Mouse (Mus musculus): ENCODE data around the gene Camp.

Camp gene

DNA sequence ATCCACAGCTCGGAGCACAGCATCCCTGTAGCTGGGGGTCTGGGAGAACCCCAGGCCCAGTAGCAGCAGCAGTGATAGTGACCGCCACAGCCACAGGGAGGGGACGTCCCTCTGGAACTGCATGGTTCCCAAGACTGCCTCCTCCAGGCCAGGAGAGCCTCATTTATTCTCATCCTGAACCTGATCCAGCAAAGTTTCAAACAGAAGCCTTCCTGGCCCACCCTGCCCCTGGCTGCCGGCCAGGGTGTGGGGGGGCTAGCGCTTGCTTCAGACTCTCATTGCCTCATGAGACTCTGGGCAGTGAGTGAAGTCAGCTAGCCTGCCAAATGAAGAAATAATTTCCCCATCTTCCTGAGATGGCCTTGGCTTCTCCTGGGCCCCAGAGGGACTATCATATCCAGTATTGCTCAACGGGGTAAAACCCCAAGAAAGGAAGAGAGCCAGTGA lies at the start of gene Camp:
Gene Camp, minus strand, starts transcription at position 306 of the 447 bp plus-strand sequence.
- peak; percentile 40 for DNase-seq

DNA sequence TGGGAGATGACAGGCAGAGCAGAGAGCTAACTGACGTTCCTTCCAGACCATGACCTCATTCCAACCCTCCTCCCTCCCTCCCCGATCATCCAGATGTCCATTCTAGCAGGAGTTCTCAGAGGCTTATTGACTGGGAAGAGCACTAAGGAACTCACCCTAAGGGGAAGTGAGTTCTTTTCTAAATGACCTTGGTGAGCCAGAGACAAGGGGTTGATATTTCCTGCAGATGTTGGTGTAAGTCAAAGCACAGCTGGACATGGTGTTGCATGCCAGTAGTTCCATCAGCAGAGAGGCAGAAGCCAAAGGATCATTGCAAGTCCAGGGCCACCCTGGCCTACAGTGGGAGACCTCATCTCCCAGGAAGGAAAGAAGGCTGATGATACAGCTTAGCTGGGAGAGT lies 48.6 kb upstream of the Camp start:
- no peak for DNase-seq

- no peak for DNase-seq
Observed at GRCm38 (mm10) chr9:109896253-109897150, 47.1 kb upstream of the Camp start.

DNA sequence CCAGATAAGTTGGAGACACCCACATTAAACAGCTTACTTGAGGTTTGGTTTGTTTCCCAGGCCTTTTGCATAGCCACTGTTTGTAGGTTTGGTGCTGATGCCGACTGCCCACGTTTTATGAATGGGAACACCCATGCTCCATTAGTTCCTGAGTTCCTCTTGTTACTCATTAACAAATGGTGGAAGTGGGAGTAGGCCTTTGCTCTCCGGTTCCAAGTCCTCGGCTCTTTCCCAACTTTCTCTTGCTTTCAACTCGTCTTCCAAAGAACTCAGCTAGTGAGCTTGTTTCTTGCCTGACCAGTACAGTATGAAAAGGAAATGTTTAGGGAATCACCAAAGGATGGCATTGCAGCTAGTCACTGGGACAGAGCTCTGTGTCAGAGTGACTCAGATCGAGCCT lies 46.2 kb upstream of the Camp start:
- DNase-seq, result no peak

GRCm38 (mm10) chr9:109894413-109895090 lies 45.1 kb upstream of the Camp start:
- peak; percentile 79 to 82 for DNase-seq

DNA sequence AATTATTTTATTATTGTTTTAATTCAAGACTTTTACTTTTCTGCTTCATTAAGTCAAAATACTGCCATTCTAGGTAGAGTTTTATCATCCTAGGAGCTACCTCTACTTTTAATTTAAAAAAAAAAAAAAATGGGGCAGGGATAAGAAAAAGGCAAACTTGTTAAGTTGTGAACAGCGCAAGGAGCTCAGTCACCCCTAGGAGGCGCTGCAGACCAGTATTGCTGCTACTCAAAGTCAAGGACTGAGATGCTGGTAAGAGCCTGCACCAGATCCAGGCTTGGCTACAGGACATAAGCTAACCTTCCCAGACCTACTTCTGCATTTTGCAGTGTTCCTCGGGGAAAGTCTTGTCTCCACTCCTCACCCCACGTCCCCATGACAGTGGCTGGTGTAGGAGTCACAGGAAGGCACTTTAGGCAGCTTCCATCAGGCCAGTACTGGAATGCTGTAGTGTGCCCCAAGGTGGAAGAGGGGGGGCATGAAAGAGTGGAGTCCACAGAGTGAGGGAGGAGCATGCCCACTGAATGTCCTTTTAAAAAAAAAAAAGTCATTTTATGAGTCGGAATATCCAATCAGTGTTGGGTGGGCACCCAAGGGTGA lies 43.3 kb upstream of the Camp start:
- peak; percentile 87 to 92 for DNase-seq

DNA sequence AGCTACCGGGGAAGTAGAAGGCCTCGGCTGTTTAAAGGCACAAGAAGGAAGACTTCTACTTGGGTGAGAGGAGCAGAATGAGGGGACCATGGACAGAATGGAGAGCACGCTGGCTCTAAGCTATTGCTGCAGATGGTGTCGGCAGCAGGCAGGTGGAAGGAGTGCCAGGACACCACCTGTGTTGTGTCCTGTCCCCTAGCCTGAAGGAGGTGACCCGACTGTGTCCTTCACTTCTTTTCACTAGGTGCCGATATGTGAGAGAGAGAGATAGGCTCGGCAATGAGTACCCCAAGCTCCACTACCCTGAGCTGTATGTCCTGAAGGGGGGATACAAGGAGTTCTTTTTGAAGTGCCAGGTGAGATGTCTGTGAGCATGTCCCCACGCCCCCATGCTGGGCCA lies 42.1 kb upstream of the Camp start:
- DNase-seq, result peak; percentile 28 to 47

- DNase-seq, result no peak
Observed at GRCm38 (mm10) chr9:109887321-109887720, 37.9 kb upstream of the Camp start.

GRCm38 (mm10) chr9:109886259-109886658 lies 36.8 kb upstream of the Camp start:
- DNase-seq, result no peak

DNA sequence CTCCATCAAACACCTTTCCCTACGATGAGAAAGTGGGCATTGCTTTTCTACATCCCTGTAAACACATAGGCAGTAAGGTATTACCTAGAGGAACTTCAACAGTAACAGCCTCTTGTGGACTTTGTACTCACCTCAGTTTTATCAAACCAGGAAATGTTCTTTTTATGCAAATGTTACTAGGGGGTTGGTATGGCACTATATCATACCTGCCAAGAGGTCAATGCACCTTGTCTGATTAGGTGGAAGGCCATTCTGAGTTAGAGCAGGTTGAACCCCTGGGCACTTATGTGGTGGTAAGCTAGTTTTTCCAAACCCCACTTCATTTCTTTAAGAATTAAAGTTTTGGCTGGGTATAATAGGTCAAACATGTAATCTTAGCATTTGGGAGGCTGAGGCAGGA lies 29.9 kb upstream of the Camp start:
- DNase-seq, result no peak

DNA sequence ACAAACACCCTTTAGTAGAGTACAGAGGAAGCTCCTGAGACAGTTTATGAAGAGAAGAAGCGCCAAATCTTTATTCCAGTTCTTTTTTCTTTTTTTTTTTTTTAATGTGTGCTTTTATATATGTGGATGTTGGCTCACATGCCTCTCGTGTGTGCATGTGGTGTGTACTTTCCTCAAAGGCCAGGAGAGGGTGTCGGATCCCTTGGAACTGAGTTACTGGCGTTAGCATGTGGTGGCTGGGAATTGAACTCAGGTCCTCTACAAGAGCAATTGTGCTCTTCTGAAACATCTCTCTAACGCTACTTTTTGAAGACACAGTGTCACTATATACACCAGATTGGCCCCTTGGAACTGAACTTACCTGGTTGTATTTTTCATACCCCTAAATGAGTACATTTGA lies 28.2 kb upstream of the Camp start:
- no peak for DNase-seq

DNA sequence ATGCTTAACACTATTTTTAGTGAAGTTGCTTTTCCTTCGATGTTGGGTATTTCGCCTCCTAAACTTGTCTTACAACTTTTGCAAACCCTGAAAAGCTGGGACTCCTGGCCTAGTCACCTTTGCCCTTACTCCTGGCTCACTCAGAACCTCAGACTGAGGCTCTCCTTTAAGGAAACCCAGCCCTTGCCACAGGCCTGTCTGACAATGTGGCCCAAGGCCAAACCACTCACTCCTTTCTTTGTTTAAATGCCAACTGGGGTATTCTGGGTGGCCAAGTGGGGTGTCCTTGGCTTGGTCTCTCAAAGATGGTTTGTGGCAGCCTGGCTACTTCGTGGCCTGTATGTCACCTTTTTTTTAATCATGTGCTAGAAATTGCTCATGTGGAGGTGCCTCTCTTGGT lies 27.3 kb upstream of the Camp start:
- DNase-seq, result peak; percentile 57 to 64

GRCm38 (mm10) chr9:109875695-109876601 lies 26.5 kb upstream of the Camp start:
- DNase-seq, result peak; percentile 88 to 91

GRCm38 (mm10) chr9:109874797-109875691 lies 25.6 kb upstream of the Camp start, which contains the start of gene Cdc25a:
Cdc25a (plus strand) TSS chr9:109875579.
- peak; percentile 99 for DNase-seq

GRCm38 (mm10) chr9:109870983-109871572 lies 21.7 kb upstream of the Camp start:
- DNase-seq, result no peak

- DNase-seq, result no peak
Observed at GRCm38 (mm10) chr9:109866218-109866617, 16.8 kb upstream of the Camp start.

DNA sequence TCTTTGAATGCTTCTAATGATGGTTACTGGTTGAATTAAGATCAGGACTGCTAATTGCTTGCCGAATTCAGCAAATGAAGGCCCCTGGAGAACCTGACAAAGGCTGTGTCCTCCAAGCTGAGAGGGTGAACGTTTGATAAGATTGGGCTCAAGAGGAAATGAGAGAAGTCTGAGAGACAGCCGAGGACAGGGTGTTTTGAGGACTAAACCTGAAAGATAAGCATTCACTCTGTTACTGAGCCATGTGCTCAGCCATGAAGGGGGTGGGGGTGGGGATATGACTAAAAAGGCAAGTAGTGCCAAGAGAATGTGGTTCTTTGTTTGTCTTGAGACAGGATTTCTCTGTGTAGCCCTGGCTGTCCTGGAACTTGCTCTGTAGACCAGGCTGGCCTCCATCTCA lies 13.7 kb upstream of the Camp start:
- no peak for DNase-seq

DNA sequence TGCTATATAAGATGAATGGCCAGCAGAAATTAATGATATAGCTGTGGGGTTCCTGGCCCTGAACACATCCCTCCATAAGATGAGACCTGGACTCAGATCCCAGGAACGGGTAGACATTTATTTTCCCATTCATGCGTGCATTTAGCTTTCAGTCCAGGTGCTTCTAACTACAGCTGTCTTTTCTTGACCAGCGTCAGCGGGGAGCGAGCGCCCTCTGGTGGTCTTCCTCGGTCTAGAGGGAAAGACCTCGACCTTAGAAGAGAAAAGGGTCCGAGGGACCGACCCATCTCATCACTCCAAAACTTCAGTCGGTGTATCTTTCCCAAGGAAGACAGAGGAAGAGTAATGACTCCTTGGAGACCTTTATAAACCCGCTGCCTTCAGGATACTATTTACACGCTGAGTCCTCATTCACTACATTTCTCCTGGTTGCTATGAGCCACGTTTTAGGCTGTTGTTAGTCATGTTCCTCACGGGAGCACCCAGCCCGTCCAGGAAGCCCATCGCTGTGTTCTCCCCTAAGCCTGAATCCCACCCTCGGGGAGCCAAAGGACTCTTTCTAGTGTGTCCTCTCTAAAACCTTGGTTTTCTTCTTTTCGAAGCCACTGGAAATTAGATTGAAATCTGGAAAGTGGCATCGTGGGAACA lies 13.1 kb upstream of the Camp start:
- peak; percentile 93 to 96 for DNase-seq

DNA sequence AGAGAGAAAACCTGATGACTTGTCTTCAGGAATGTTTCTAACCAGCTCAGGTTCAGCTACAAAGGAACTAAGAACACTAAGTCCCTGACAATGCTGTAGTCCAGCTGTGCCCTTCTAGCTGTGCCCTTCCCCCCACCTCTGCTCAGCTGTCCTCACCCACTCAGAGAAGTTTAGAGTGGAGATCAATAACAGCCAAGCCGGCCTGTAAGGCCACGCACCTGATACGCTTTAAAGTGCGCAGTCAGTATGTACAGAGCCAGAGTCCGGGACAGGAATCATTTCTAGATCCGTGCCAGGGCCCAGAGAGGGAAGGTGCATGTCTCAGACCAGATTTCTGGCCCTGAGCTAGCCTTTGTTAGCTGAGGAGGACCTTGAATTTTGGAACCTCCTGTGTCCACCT lies 6.5 kb upstream of the Camp start:
- DNase-seq, result no peak

- no peak for DNase-seq
Observed at GRCm38 (mm10) chr9:109854341-109854740, 4.9 kb upstream of the Camp start.

Data from cerebellum, postnatal 10 days (tissue).